Mouse (Mus musculus): ENCODE data around the gene Ntng2.

Gene Ntng2

GRCm38 (mm10) chr2:29191216-29192215 lies 61.3 kb downstream of the Ntng2 start:
- no peak for DNase-seq (ENCODE audit: low spot score in 2 of 2)

DNA sequence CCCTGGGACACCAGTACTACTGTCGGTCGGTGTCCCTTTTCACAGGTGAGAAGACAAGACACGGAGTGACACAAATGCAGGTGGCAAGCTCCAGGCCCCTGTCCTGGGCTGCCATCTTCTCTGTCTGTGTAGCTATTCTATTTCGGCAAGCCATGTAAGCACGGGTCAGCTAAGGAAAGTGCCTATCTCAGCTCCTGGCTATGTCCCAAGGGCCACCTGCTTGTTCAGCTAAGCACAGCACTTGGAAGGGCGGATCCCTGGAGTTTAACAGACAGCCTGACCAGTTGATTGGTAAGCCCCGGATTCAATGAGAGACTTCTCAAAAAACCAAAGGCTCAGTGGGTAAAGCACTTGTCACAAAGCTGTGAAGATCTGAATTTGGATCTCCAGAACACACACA lies 62.4 kb downstream of the Ntng2 start:
- no peak for DNase-seq (ENCODE audit: low spot score in 2 of 2)

DNA sequence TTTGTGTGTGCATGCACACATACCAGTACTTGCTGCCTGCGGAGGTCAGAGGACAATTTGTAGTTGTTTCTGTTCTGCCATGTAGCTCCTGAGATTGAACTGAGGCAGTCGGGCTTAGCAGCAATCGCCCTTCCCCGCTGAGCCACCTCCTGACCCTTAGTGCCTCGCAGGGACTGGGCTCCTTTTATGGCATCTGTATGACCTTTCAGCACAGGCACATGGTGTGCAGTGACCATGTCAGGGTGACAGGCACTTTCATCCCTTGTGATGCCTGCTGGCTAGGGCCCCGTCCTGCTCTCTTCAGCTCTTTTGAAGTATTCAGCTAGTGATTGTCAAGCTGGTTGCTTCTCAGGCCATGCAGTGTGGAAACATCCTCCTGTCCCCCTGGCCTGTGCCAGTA lies 66.6 kb downstream of the Ntng2 start:
- no peak for DNase-seq (ENCODE audit: low spot score in 2 of 2)

DNA sequence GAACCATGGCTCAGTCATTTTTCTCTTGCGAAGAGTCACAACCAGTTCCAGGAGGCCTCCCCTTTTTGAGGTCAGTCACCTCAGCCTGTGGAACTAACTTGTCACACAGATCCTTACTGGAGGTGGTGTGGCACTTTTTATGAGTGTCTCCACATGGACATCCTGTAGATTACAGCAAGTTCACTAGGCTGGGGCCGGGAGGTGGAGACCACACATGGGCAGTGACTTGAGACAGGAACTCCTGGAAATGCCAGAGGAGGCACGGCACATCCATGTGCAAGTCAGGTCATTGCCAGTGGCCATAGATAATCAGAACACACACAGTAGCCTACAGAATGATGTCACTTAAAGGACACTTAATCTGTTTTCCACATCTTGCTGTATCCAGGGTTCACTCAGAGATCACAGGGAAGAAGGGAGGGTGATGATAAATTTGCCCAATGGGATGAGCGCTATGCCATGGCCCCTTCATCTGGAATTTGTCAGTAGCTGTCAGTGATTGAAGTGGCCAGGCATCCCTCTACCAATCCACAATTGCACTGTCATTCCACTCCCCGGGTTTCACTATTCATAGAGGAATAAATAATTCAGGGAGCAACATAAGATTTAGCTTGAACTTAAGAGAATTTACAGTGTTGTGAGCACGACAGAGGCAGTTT lies 69.4 kb downstream of the Ntng2 start:
- no peak for DNase-seq (ENCODE audit: low spot score in 2 of 2)

DNA sequence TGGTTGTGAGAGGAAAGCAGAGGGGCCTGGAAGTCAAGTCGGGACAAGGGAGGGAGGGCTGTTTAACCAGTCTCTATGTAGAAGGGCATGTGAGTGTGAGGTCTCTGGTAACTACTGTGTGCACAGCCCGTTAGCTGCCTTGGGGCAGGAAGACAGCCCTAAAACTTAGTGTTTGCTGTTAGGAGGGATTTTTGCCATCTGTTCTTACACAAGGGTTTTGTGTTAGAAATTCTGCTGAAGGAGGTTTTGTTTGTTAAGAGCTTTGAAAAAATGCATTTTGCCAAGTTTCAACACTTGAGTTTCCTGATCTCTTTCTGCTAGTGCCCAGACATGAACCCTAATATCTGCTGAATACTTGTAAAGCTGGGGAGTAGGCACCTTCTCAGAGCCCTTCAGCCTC lies 71.7 kb downstream of the Ntng2 start:
- DNase-seq (ENCODE audit: low spot score in 2 of 2): no peak

DNA sequence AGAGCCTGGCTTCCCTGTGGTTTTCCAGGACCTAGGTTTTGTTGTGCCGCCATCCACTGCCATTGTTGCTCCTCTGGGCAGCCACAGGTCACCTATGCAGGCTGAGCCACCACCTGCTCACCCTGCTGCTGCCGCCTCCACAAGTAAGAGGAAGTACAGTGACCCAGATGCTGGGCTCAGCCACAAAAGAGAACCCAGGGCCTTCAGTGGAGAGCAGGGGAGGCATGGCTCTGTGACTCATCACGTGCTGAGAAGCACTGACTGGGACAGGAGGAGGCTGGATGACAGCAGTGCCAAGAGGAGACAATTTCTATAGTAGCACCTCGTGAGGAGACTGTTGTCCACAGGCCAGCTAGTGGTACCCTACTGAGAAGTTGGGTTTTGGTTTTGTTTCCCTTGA lies 73.0 kb downstream of the Ntng2 start:
- no peak for DNase-seq (ENCODE audit: low spot score in 2 of 2)

GRCm38 (mm10) chr2:29174887-29175286 lies 77.9 kb downstream of the Ntng2 start:
- DNase-seq (ENCODE audit: low spot score in 2 of 2): no peak

GRCm38 (mm10) chr2:29168067-29168466 lies 84.7 kb downstream of the Ntng2 start:
- no peak for DNase-seq (ENCODE audit: low spot score in 2 of 2)

DNA sequence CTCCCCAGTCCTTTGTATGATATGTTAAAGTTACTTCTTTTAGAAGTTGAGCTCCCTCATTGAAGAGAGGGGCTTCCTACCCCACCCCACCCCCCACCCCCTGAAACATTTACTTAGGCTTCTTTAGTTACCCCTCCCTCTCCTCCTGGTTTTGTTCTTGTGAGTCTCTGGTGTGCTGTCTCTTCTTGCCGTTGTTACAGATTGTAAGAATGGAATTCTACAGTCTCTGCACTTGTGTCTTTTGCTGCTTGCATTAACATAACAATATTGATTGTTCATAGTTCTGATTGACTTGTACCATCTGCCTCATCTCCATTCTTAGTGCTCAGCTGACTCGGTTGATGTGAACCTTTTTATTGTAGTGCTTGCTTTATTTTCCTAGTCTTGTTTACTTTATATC lies 100.9 kb downstream of the Ntng2 start:
- DNase-seq (ENCODE audit: low spot score in 2 of 2): no peak

Data from frontal cortex, postnatal 10 days (tissue).